Mouse (Mus musculus) hindbrain, embryonic 14.5 days (tissue): ENCODE results near the gene Zfp710. TPM values are rescaled to one million over a fixed set of nuclear protein-coding genes. Genes with fewer than 3 reads are reported as not detected.
"Not testable (repeated sequence)": the region's sequence is repeated elsewhere in the genome, so short reads cannot be mapped to it uniquely, and the experiment has no call there.

Experiments used
- ATAC-seq: fragments of 200-750 bp; cut with Nextera tagmentation; 2 replicates; pipeline ENCODE4 v1.8.0; 2017; ENCODE audit warnings: moderate number of reproducible peaks, mild to moderate bottlenecking, moderate TSS enrichment, moderate library complexity; ENCODE audit not compliant: low FRiP score
- DNase-seq: peaks from one replicate; pipeline ENCODE4 v3.0.0-alpha.2; 2015; ENCODE audit warnings: low spot score
- H3K27ac ChIP-seq: fragments of 300-500 bp; sonication (generic); 2 replicates; pipeline ENCODE4 v1.5.1; 2014; ENCODE audit warnings: mild to moderate bottlenecking, moderate library complexity
- H3K27me3 ChIP-seq: fragments of 300-500 bp; sonication (generic); 2 replicates; pipeline ENCODE4 v1.6.1; 2014; ENCODE audit warnings: mild to moderate bottlenecking, low read length, mixed read lengths; ENCODE audit not compliant: control insufficient read depth, insufficient read depth
- H3K36me3 ChIP-seq: fragments of 300-500 bp; sonication (generic); replicated peaks from 2 replicates; pipeline ENCODE4 v1.6.1; 2014; ENCODE audit not compliant: control insufficient read depth, insufficient read depth
- H3K4me1 ChIP-seq: fragments of 300-500 bp; sonication (generic); replicated peaks from 2 replicates; pipeline ENCODE4 v1.6.1; 2014; ENCODE audit warnings: antibody characterized with exemption, low read length, mixed read lengths; ENCODE audit not compliant: control insufficient read depth, insufficient read depth
- H3K4me2 ChIP-seq: fragments of 300-500 bp; sonication (generic); replicated peaks from 2 replicates; pipeline ENCODE4 v1.6.1; 2014; ENCODE audit warnings: mild to moderate bottlenecking, moderate library complexity
- H3K4me3 ChIP-seq: fragments of 300-500 bp; sonication (generic); replicated peaks from 2 replicates; pipeline ENCODE4 v1.5.1; 2014; ENCODE audit warnings: mild to moderate bottlenecking, low read length
- H3K9ac ChIP-seq: fragments of 300-500 bp; sonication (generic); 2 replicates; pipeline ENCODE4 v1.6.1; 2014
- H3K9me3 ChIP-seq: fragments of 300-500 bp; sonication (generic); 2 replicates; pipeline ENCODE4 v1.6.1; 2016; ENCODE audit warnings: low read length; ENCODE audit not compliant: control insufficient read depth
- WGBS: fragments of 180-500 bp; shearing (Covaris S2); extraction: QIAGEN DNeasy Blood & Tissue Kit; methylation state at CpG from one replicate; pipeline ENCODE4 v1.1.7; 2014; 5-methylcytosine and 5-hydroxymethylcytosine counted together
- polyA plus RNA-seq: library from polyadenylated mRNA; unstranded; fragments of >200 nt; fragmentation: Nextera tagmentation; extraction: Ambion mirVana; gene quantifications from 2 replicates; pipeline ENCODE4 v1.2.1, GENCODE M21; 2014

The Zfp710 gene
- polyA plus RNA-seq, 1 experiment from 2014 or later, result 17.5 TPM

GRCm38 (mm10) chr7:80131315-80131714 is 106.7 kb downstream of the Zfp710 start:
- not testable (repeated sequence) for H3K9ac ChIP-seq, H3K4me1 ChIP-seq, ATAC-seq, H3K27ac ChIP-seq, H3K36me3 ChIP-seq, H3K27me3 ChIP-seq, H3K9me3 ChIP-seq, DNase-seq, H3K4me3 ChIP-seq, H3K4me2 ChIP-seq
- whole genome bisulfite sequencing, result 74% methylated on average over 7 of the region's 7 CpGs

GRCm38 (mm10) chr7:80132541-80132940 is 107.9 kb downstream of the Zfp710 start:
- DNase-seq, result no peak
- Histone ChIP-seq H3K4me3 (no peak overlapping the region), H3K9ac (no peak overlapping the region), H3K9me3 (peaks cover 8% of the 10 kb centered on the region), H3K27me3 (no peaks in the 10 kb centered on the region), H3K4me1 (peaks cover 5% of the 10 kb centered on the region; the same call in 1 of the 2 replicates), H3K4me2 (no peak overlapping the region), H3K36me3 (no peaks in the 10 kb centered on the region), H3K27ac (no peak overlapping the region)
- ATAC-seq, result no peak
- WGBS, result 50% methylated on average over 9 of the region's 9 CpGs

GRCm38 (mm10) chr7:80134454-80135172 is 110.0 kb downstream of the Zfp710 start:
- Histone ChIP-seq H3K4me1 (peaks cover 5% of the 10 kb centered on the region; the same call in 1 of the 2 replicates), H3K27ac (peak overlapping the region; percentile 70), H3K27me3 (no peaks in the 10 kb centered on the region), H3K9me3 (peaks cover 9% of the 10 kb centered on the region), H3K4me3 (no peak overlapping the region), H3K9ac (no peak overlapping the region), H3K36me3 (no peaks in the 10 kb centered on the region), H3K4me2 (no peak overlapping the region)
- ATAC-seq (peak; percentile 80; the same call in 1 of the 2 replicates), DNase-seq (peak; percentile 86)
- WGBS, result 43% methylated on average over 8 of the region's 8 CpGs

- 83% methylated on average over 1 of the region's 1 CpGs for WGBS
- H3K9ac ChIP-seq, result no peak overlapping the region
- no peak overlapping the region for H3K4me3 ChIP-seq
- no peaks in the 10 kb centered on the region for H3K27me3 ChIP-seq
- peak overlapping the region; percentile 70 for H3K27ac ChIP-seq
- peaks cover 5% of the 10 kb centered on the region; the same call in 1 of the 2 replicates for H3K4me1 ChIP-seq
- no peak for ATAC-seq
- H3K4me2 ChIP-seq, result no peak overlapping the region
- H3K36me3 ChIP-seq, result no peaks in the 10 kb centered on the region
- peaks cover 9% of the 10 kb centered on the region for H3K9me3 ChIP-seq
- DNase-seq, result no peak
Measured at GRCm38 (mm10) chr7:80135173-80135532, 110.5 kb downstream of the Zfp710 start.

GRCm38 (mm10) chr7:80138375-80138774 is 113.8 kb downstream of the Zfp710 start:
- Histone ChIP-seq H3K4me2 (no peak overlapping the region), H3K9me3 (peaks cover 9% of the 10 kb centered on the region), H3K36me3 (no peaks in the 10 kb centered on the region), H3K27me3 (no peaks in the 10 kb centered on the region), H3K9ac (no peak overlapping the region), H3K4me1 (peaks cover 7% of the 10 kb centered on the region; the same call in 1 of the 2 replicates), H3K27ac (no peak overlapping the region), H3K4me3 (no peak overlapping the region)
- WGBS, result 76% methylated on average over 1 of the region's 1 CpGs
- no peak for DNase-seq
- ATAC-seq, result no peak

GRCm38 (mm10) chr7:80140815-80141214 is 116.2 kb downstream of the Zfp710 start:
- DNase-seq, result peak; percentile 82
- no peaks in the 10 kb centered on the region for H3K36me3 ChIP-seq
- 15% methylated on average over 9 of the region's 9 CpGs for WGBS

More at GRCm38 (mm10) chr7:80140815-80141214, 116.2 kb downstream of the Zfp710 start:
- H3K9ac ChIP-seq, result no peak overlapping the region
- H3K4me3 ChIP-seq, result no peak overlapping the region
- H3K9me3 ChIP-seq, result peaks cover 9% of the 10 kb centered on the region
- peaks cover 4% of the 10 kb centered on the region; the same call in 1 of the 2 replicates for H3K4me1 ChIP-seq
- H3K27me3 ChIP-seq, result no peaks in the 10 kb centered on the region
- ATAC-seq, result peak; percentile 85; the same call in 1 of the 2 replicates
- no peak overlapping the region for H3K4me2 ChIP-seq
- no peak overlapping the region for H3K27ac ChIP-seq

Other genes starting within 250 kb of the Zfp710 start
- gene Mesp1, start 231.0 kb upstream of the Zfp710 start, polyA plus RNA-seq, result 0.16 TPM in 1 of 2 replicates, not detected in the other
- gene Mesp2, start 214.1 kb upstream of the Zfp710 start, polyA plus RNA-seq, result 1.3 and 1.4 TPM in 2 replicates
- 4.2 and 6.6 TPM in 2 replicates for gene Anpep, start 163.8 kb upstream of the Zfp710 start, polyA plus RNA-seq
- gene Ap3s2, start 104.2 kb upstream of the Zfp710 start, polyA plus RNA-seq, result 46.4 and 49.0 TPM in 2 replicates
- gene Arpin, start 89.5 kb upstream of the Zfp710 start, polyA plus RNA-seq, result 18.7 and 19.8 TPM in 2 replicates
- gene Idh2, start 90.6 kb downstream of the Zfp710 start, polyA plus RNA-seq, result 198 and 205 TPM in 2 replicates
- 17.4 and 19.7 TPM in 2 replicates for gene Sema4b, start 162.0 kb downstream of the Zfp710 start, polyA plus RNA-seq
- 29.8 and 41.1 TPM in 2 replicates for gene Cib1, start 208.0 kb downstream of the Zfp710 start, polyA plus RNA-seq
- gene Gdpgp1, start 208.1 kb downstream of the Zfp710 start, polyA plus RNA-seq, result 3.4 and 3.8 TPM in 2 replicates
- gene Ttll13, start 221.6 kb downstream of the Zfp710 start, polyA plus RNA-seq, result 1.3 and 1.7 TPM in 2 replicates
- gene Ngrn, start 236.4 kb downstream of the Zfp710 start, polyA plus RNA-seq, result 67.8 and 70.4 TPM in 2 replicates
- 22.0 and 26.5 TPM in 2 replicates for gene Vps33b, start 244.8 kb downstream of the Zfp710 start, polyA plus RNA-seq